8 mouse cellular contexts compared by ENCODE assay signal in the genomic region with DNA sequence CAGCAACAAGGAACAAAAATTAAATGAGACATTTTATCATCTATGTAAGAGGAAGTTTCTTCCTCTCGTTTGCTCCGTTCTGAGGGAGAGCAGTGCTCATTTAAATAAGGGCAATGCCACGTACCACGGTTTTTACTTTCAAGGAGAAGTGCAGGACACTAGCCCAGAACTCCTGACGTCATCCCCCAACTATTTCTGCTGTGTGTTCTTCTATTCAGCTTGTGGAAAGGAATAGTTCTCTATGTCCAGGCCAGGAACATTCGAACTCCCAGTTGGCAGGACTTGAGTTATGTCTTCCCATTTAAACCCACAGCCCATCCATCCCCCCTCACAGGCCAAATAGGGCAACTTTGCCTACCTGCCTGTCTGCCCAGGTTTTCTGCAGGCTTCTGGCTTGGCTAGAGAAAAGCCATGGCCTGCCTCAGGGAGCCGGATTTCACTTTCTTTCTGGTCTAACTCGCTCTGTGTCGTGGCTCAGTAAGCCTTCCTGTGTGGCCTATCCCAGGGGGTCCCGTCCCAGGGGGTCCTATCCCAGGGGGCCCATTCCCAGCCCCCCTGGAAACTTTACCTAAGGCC. TPM values are rescaled to one million over a fixed set of nuclear protein-coding genes. Genes with fewer than 3 reads are reported as not detected.
A peak's percentile ranks its signal among the peaks of the same experiment; 100 is the strongest.
DNase-seq lines count a peak whose midpoint lies in the region; TF ChIP-seq lines count a peak whose summit lies in the region.

No protein-coding gene starts in this region.

- H3K9me3 ChIP-seq in ES-Bruce4 (replicated peaks; ENCODE audit: control insufficient read depth, insufficient read depth, low read length, poor library complexity, severe bottlenecking) = no peaks in the 10 kb centered on the region

- TF ChIP-seq EP300 in ES-Bruce4 (IDR thresholded peaks at IDR 0.05; ENCODE audit: insufficient read depth, low read depth, low read length) = no peak

- H3K27me3 ChIP-seq in ES-Bruce4 (ENCODE audit: control insufficient read depth, insufficient read depth, low read length, poor library complexity, severe bottlenecking) = no peaks in the 10 kb centered on the region
- no peaks in the 10 kb centered on the region for H3K27me3 ChIP-seq in kidney, adult 2 months (replicated peaks; ENCODE audit: control insufficient read depth, insufficient read depth, low read length)

- no peak for TF ChIP-seq CTCF in ES-Bruce4 (IDR thresholded peaks at IDR 0.05; ENCODE audit: low read depth, low read length)
- TF ChIP-seq CTCF in kidney, adult 2 months (conservative IDR thresholded peaks at IDR 0.05; ENCODE audit: insufficient read depth, insufficient read length, low read depth, low read length) = no peak

- H3K36me3 ChIP-seq in ES-Bruce4 (ENCODE audit: control insufficient read depth, insufficient read depth, low read length, poor library complexity, severe bottlenecking) = no peaks in the 10 kb centered on the region
- H3K36me3 ChIP-seq in kidney, adult 2 months (ENCODE audit: control insufficient read depth, insufficient read depth, low read length) = no peaks in the 10 kb centered on the region

- 0 out of 2 replicates have a peak overlapping the region, but pooled peaks have one; percentile 3 for H3K9ac ChIP-seq in ES-Bruce4 (ENCODE audit: low read depth, poor library complexity, severe bottlenecking)

- peak overlapping the region; percentile 5 for H3K4me3 ChIP-seq in ES-Bruce4 (ENCODE audit: low read depth, low read length)
- H3K4me3 ChIP-seq in kidney, adult 2 months (ENCODE audit: insufficient read depth, low read depth, low read length) = peak overlapping the region; percentile 43

- H3K27ac ChIP-seq in ES-Bruce4 (ENCODE audit: insufficient read depth, low read length) = 0 out of 2 replicates have a peak overlapping the region, but pooled peaks have one; percentile 1
- peak overlapping the region; percentile 76 for H3K27ac ChIP-seq in kidney, adult 2 months (ENCODE audit: insufficient read depth, low read depth, low read length)

- H3K4me1 ChIP-seq in ES-Bruce4 (ENCODE audit: control insufficient read depth, insufficient read depth, low read length) = peaks cover 7% of the 10 kb centered on the region
- H3K4me1 ChIP-seq in kidney, adult 2 months (ENCODE audit: control insufficient read depth, insufficient read depth, low read length) = peaks cover 19% of the 10 kb centered on the region

- WGBS in kidney, adult 2 months = under 1% methylated on average over 10 of the region's 10 CpGs

- peak; percentile 53 for DNase-seq in 3134 (ENCODE audit: extremely low read depth, insufficient read length, low spot score)
- peak; percentile 53 for DNase-seq in embryo, embryonic 9.5 days (ENCODE audit: extremely low spot score)
- peak; percentile 85 to 89 for DNase-seq in heart, adult 9 months (ENCODE audit: low spot score in 2 of 2)
- peak; percentile 89 for DNase-seq in kidney, adult 2 months
- DNase-seq in lung, postnatal 14 days = peak; percentile 68
- DNase-seq in skeletal muscle tissue, adult 2 months (ENCODE audit: low read depth, low spot score) = peak; percentile 97
- no peak for DNase-seq in right cerebral cortex, adult 18-20 months

- no peak for TF ChIP-seq POLR2A in ES-Bruce4 (IDR thresholded peaks at IDR 0.05; ENCODE audit: insufficient read depth, low read length)
- TF ChIP-seq POLR2A in kidney, adult 2 months (IDR thresholded peaks at IDR 0.05; ENCODE audit: low read depth, low read length) = no peak

RNA-seq across cellular contexts. Expression of a gene that starts 1.7 kb away (rescaled TPM):
- 61.8 and 65.4 TPM in 2 replicates for polyA plus RNA-seq in ES-Bruce4 (2011; ENCODE audit: insufficient read depth, insufficient read length, low read depth, missing spikeins)
- polyA plus RNA-seq in kidney, adult 2 months (2012; rRNA removed) = 50.0 and 53.9 TPM in 2 replicates
